Mouse (Mus musculus) cerebellum, adult 2 months (tissue): Measurements from ENCODE around the gene Actrt2.

Experiments
- CTCF ChIP-seq: fragments of 200-500 bp; IDR thresholded peaks from 2 replicates; pipeline ENCODE4 v1.5.1; 2011; ENCODE audit warnings: low read depth, mild to moderate bottlenecking, control low read depth, low read length, moderate library complexity, borderline replicate concordance; ENCODE audit not compliant: insufficient read depth
- POLR2A ChIP-seq: fragments of 200-500 bp; IDR thresholded peaks from 2 replicates; pipeline ENCODE4 v1.6.1; 2011; ENCODE audit warnings: low read length, control low read depth, borderline replicate concordance; ENCODE audit not compliant: insufficient read depth

GRCm38 (mm10) chr4:154706442-154706841, 38.8 kb upstream of the Actrt2 start:
- TF ChIP-seq CTCF (no peak), POLR2A (no peak)
